9 mouse cellular contexts compared by ENCODE assay signal in the genomic region with DNA sequence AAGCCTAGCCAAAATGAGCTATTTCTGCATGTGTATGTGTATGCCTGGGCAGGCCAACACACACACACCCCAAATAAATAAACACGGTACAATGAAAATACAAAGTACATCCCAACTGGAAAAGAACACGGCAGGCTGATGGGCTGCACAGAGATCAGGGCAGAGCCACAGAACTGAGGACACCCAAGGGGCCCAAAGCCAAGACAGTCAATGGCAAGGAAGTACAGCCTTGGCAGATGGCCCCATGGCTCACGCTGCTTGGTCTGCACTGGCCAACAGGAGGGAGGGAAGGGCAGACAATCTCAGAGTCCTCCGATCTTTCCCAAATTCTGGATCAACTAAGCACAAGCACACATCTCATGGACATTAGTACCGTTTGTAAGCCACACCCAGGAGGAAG. TPM values are rescaled to one million over a fixed set of nuclear protein-coding genes. Genes with fewer than 3 reads are reported as not detected.
DNase-seq lines count a peak whose midpoint lies in the region; ATAC-seq lines count a peak whose summit lies in the region.
"Had no signal": no experiment of that assay in that cellular context is flagged by ENCODE, and none has a peak within 500 bp of the region (broad histone marks: within the 10 kb centered on the region; RNA-seq: fewer than 3 reads in every experiment).

No protein-coding gene starts in this region.

- H3K4me1 ChIP-seq in hindbrain, embryonic 16.5 days (ENCODE audit: control insufficient read depth, insufficient read depth, low read depth, low read length) = no peaks in the 10 kb centered on the region; the same call in 1 of the 2 replicates
- peaks cover 8% of the 10 kb centered on the region; the same call in 1 of the 2 replicates for H3K4me1 ChIP-seq in hindbrain, embryonic 12.5 days
- H3K4me1 ChIP-seq in forebrain, embryonic 10.5 days = peaks cover 15% of the 10 kb centered on the region

- ATAC-seq in hindbrain, embryonic 16.5 days = peak; percentile 67; the same call in 1 of the 2 replicates
- ATAC-seq in hindbrain, embryonic 12.5 days (ENCODE audit: low FRiP score) = no peak

- no peak overlapping the region for H3K4me2 ChIP-seq in hindbrain, embryonic 16.5 days (ENCODE audit: low read length)
- H3K4me2 ChIP-seq in hindbrain, embryonic 12.5 days (replicated peaks) = no peak overlapping the region

- peak; percentile 27 for DNase-seq in testis, postnatal 14 days (ENCODE audit: low spot score)
- DNase-seq in testis, postnatal 10 days (ENCODE audit: low spot score) = no peak
- peak; percentile 91 for DNase-seq in gastrocnemius, postnatal 25 days
- DNase-seq in ovary, postnatal 36 days (ENCODE audit: low spot score) = peak; percentile 62
- DNase-seq in neural tube, embryonic 10.5 days (ENCODE audit: extremely low spot score, low spot score) = no peak
- DNase-seq in forebrain, embryonic 10.5 days (ENCODE audit: extremely low spot score, low spot score) = no peak

- no peaks in the 10 kb centered on the region for H3K36me3 ChIP-seq in hindbrain, embryonic 16.5 days (ENCODE audit: control insufficient read depth, insufficient read depth, low read length)
- H3K36me3 ChIP-seq in hindbrain, embryonic 12.5 days = peaks cover 8% of the 10 kb centered on the region; the same call in 1 of the 2 replicates
- peaks cover 60% of the 10 kb centered on the region for H3K36me3 ChIP-seq in forebrain, embryonic 10.5 days (replicated peaks)

- H3K4me3 ChIP-seq in hindbrain, embryonic 16.5 days (ENCODE audit: low read length) = no peak overlapping the region
- H3K4me3 ChIP-seq in hindbrain, embryonic 12.5 days = no peak overlapping the region
- no peak overlapping the region for H3K4me3 ChIP-seq in forebrain, embryonic 10.5 days
- H3K4me3 ChIP-seq: megakaryocyte, embryonic 14.5 days had no signal

- no peaks in the 10 kb centered on the region for H3K27me3 ChIP-seq in hindbrain, embryonic 16.5 days (replicated peaks; ENCODE audit: control insufficient read depth, insufficient read depth, low read length)
- no peaks in the 10 kb centered on the region for H3K27me3 ChIP-seq in hindbrain, embryonic 12.5 days
- H3K27me3 ChIP-seq in forebrain, embryonic 10.5 days (ENCODE audit: poor library complexity, severe bottlenecking) = no peaks in the 10 kb centered on the region
- H3K27me3 ChIP-seq: megakaryocyte, embryonic 14.5 days had no signal

- H3K9me3 ChIP-seq in hindbrain, embryonic 16.5 days (ENCODE audit: control insufficient read depth, low read length) = no peaks in the 10 kb centered on the region
- no peaks in the 10 kb centered on the region for H3K9me3 ChIP-seq in hindbrain, embryonic 12.5 days (replicated peaks)
- no peaks in the 10 kb centered on the region for H3K9me3 ChIP-seq in forebrain, embryonic 10.5 days
- H3K9me3 ChIP-seq: megakaryocyte, embryonic 14.5 days had no signal

- no peak overlapping the region for H3K9ac ChIP-seq in hindbrain, embryonic 16.5 days (ENCODE audit: low read depth, low read length)
- H3K9ac ChIP-seq in hindbrain, embryonic 12.5 days = no peak overlapping the region

- no peak overlapping the region for H3K27ac ChIP-seq in hindbrain, embryonic 16.5 days (ENCODE audit: low read depth, low read length)
- H3K27ac ChIP-seq in hindbrain, embryonic 12.5 days = no peak overlapping the region
- no peak overlapping the region for H3K27ac ChIP-seq in forebrain, embryonic 10.5 days

- WGBS in hindbrain, embryonic 16.5 days = 78% methylated on average over 5 of the region's 5 CpGs
- 93% methylated on average over 5 of the region's 5 CpGs for WGBS in hindbrain, embryonic 12.5 days
- WGBS in forebrain, embryonic 10.5 days = 96% methylated on average over 5 of the region's 5 CpGs

RNA-seq across cellular contexts. Expression of gene Gtf2ird1, which starts 32.6 kb away (rescaled TPM):
- 49.3 and 67.3 TPM in 2 replicates for polyA plus RNA-seq in hindbrain, embryonic 16.5 days (2015; fragmentation: Nextera tagmentation; extraction: Ambion mirVana)
- polyA plus RNA-seq in hindbrain, embryonic 12.5 days (2016; fragmentation: Nextera tagmentation; extraction: Ambion mirVana) = 95.9 and 99.9 TPM in 2 replicates
- total RNA-seq in gastrocnemius, postnatal 25 days (2021) = 1 to 10 TPM; 9.6 to 9.9 TPM
- polyA plus RNA-seq in forebrain, embryonic 10.5 days (2016; fragmentation: Nextera tagmentation; extraction: Ambion mirVana) = 92.6 and 98.9 TPM in 2 replicates

Comparison
In these comparisons a context has a peak if more than half of its experiments do, and no peak if none do; other contexts are left out.
1. DNase-seq: peak in testis, postnatal 14 days (single experiment), gastrocnemius, postnatal 25 days (single experiment) and ovary, postnatal 36 days (single experiment); none in testis, postnatal 10 days (single experiment), neural tube, embryonic 10.5 days (single experiment) and forebrain, embryonic 10.5 days (single experiment).